Mouse (Mus musculus): ENCODE measurements around the gene Ggact. TPM values are rescaled to one million over a fixed set of nuclear protein-coding genes. Genes with fewer than 3 reads are reported as not detected.

Ggact gene
- polyA plus RNA-seq, 1 experiment from 2014 or later = 15.0 TPM

- Histone ChIP-seq H3K9me3 (replicated peaks; ENCODE audit: control insufficient read depth, low read length) (no peaks in the 10 kb centered on the region), H3K4me3 (ENCODE audit: low read depth, low read length) (no peak overlapping the region), H3K36me3 (ENCODE audit: control insufficient read depth, insufficient read depth, low read length) (no peaks in the 10 kb centered on the region), H3K4me1 (ENCODE audit: control insufficient read depth, insufficient read depth, low read length) (peaks cover 4% of the 10 kb centered on the region), H3K9ac (ENCODE audit: low read depth, low read length) (no peak overlapping the region), H3K27ac (ENCODE audit: low read depth, low read length) (no peak overlapping the region), H3K27me3 (ENCODE audit: control insufficient read depth, insufficient read depth, low read length) (0 out of 2 replicates have a peak, but pooled peaks cover 2% of the 10 kb centered on the region), H3K4me2 (no peak overlapping the region)
- WGBS (ENCODE audit: insufficient replicate concordance) = 36% methylated on average over 2 of the region's 2 CpGs
- ATAC-seq (replicated peaks; ENCODE audit: insufficient number of reproducible peaks, low FRiP score, low TSS enrichment) = no peak; the same call in 1 of the 2 replicates
Measured at GRCm38 (mm10) chr14:122881699-122882098, 31.9 kb downstream of the Ggact start.

GRCm38 (mm10) chr14:122880291-122880690, 33.3 kb downstream of the Ggact start:
- H3K4me1 ChIP-seq (ENCODE audit: control insufficient read depth, insufficient read depth, low read length) = peaks cover 9% of the 10 kb centered on the region
- no peak overlapping the region for H3K4me2 ChIP-seq
- no peak for ATAC-seq (replicated peaks; ENCODE audit: insufficient number of reproducible peaks, low FRiP score, low TSS enrichment)
- WGBS (ENCODE audit: insufficient replicate concordance) = 81% methylated on average over 7 of the region's 7 CpGs
- no peaks in the 10 kb centered on the region for H3K36me3 ChIP-seq (ENCODE audit: control insufficient read depth, insufficient read depth, low read length)
- H3K4me3 ChIP-seq (ENCODE audit: low read depth, low read length) = no peak overlapping the region
- H3K9ac ChIP-seq (ENCODE audit: low read depth, low read length) = no peak overlapping the region
- H3K9me3 ChIP-seq (replicated peaks; ENCODE audit: control insufficient read depth, low read length) = no peaks in the 10 kb centered on the region
- H3K27ac ChIP-seq (ENCODE audit: low read depth, low read length) = no peak overlapping the region
- H3K27me3 ChIP-seq (ENCODE audit: control insufficient read depth, insufficient read depth, low read length) = no peaks in the 10 kb centered on the region

GRCm38 (mm10) chr14:122877787-122878186, 35.8 kb downstream of the Ggact start:
- no peak overlapping the region for H3K4me2 ChIP-seq
- H3K4me1 ChIP-seq (ENCODE audit: control insufficient read depth, insufficient read depth, low read length) = peaks cover 16% of the 10 kb centered on the region
- H3K27me3 ChIP-seq (ENCODE audit: control insufficient read depth, insufficient read depth, low read length) = no peaks in the 10 kb centered on the region
- no peak for ATAC-seq (replicated peaks; ENCODE audit: insufficient number of reproducible peaks, low FRiP score, low TSS enrichment)
- H3K27ac ChIP-seq (ENCODE audit: low read depth, low read length) = no peak overlapping the region
- no peak overlapping the region for H3K9ac ChIP-seq (ENCODE audit: low read depth, low read length)
- no peak overlapping the region for H3K4me3 ChIP-seq (ENCODE audit: low read depth, low read length)
- WGBS (ENCODE audit: insufficient replicate concordance) = 72% methylated on average over 3 of the region's 3 CpGs
- no peaks in the 10 kb centered on the region for H3K9me3 ChIP-seq (replicated peaks; ENCODE audit: control insufficient read depth, low read length)
- no peaks in the 10 kb centered on the region for H3K36me3 ChIP-seq (ENCODE audit: control insufficient read depth, insufficient read depth, low read length)

GRCm38 (mm10) chr14:122876723-122877122, 36.8 kb downstream of the Ggact start:
- WGBS (ENCODE audit: insufficient replicate concordance) = 65% methylated on average over 7 of the region's 7 CpGs
- Histone ChIP-seq H3K27ac (ENCODE audit: low read depth, low read length) (no peak overlapping the region), H3K4me2 (no peak overlapping the region), H3K4me1 (ENCODE audit: control insufficient read depth, insufficient read depth, low read length) (peaks cover 19% of the 10 kb centered on the region), H3K4me3 (ENCODE audit: low read depth, low read length) (no peak overlapping the region), H3K27me3 (ENCODE audit: control insufficient read depth, insufficient read depth, low read length) (no peaks in the 10 kb centered on the region), H3K36me3 (ENCODE audit: control insufficient read depth, insufficient read depth, low read length) (no peaks in the 10 kb centered on the region), H3K9ac (ENCODE audit: low read depth, low read length) (no peak overlapping the region), H3K9me3 (replicated peaks; ENCODE audit: control insufficient read depth, low read length) (no peaks in the 10 kb centered on the region)
- no peak for ATAC-seq (replicated peaks; ENCODE audit: insufficient number of reproducible peaks, low FRiP score, low TSS enrichment)

- peak; percentile 71; the same call in 1 of the 2 replicates for ATAC-seq (replicated peaks; ENCODE audit: insufficient number of reproducible peaks, low FRiP score, low TSS enrichment)
Measured at GRCm38 (mm10) chr14:122876163-122876562, 37.4 kb downstream of the Ggact start.

GRCm38 (mm10) chr14:122875636-122876035, 37.9 kb downstream of the Ggact start:
- Histone ChIP-seq H3K4me3 (ENCODE audit: low read depth, low read length) (no peak overlapping the region), H3K4me2 (no peak overlapping the region), H3K9ac (ENCODE audit: low read depth, low read length) (no peak overlapping the region), H3K36me3 (ENCODE audit: control insufficient read depth, insufficient read depth, low read length) (no peaks in the 10 kb centered on the region), H3K4me1 (ENCODE audit: control insufficient read depth, insufficient read depth, low read length) (peaks cover 18% of the 10 kb centered on the region), H3K9me3 (replicated peaks; ENCODE audit: control insufficient read depth, low read length) (no peaks in the 10 kb centered on the region), H3K27me3 (ENCODE audit: control insufficient read depth, insufficient read depth, low read length) (no peaks in the 10 kb centered on the region), H3K27ac (ENCODE audit: low read depth, low read length) (no peak overlapping the region)
- WGBS (ENCODE audit: insufficient replicate concordance) = 50% methylated on average over 6 of the region's 6 CpGs
- no peak for ATAC-seq (replicated peaks; ENCODE audit: insufficient number of reproducible peaks, low FRiP score, low TSS enrichment)

More at GRCm38 (mm10) chr14:122876163-122876562, 37.4 kb downstream of the Ggact start:
- no peaks in the 10 kb centered on the region for H3K9me3 ChIP-seq (replicated peaks; ENCODE audit: control insufficient read depth, low read length)
- no peaks in the 10 kb centered on the region for H3K27me3 ChIP-seq (ENCODE audit: control insufficient read depth, insufficient read depth, low read length)
- no peaks in the 10 kb centered on the region for H3K36me3 ChIP-seq (ENCODE audit: control insufficient read depth, insufficient read depth, low read length)
- H3K27ac ChIP-seq (ENCODE audit: low read depth, low read length) = no peak overlapping the region
- H3K4me1 ChIP-seq (ENCODE audit: control insufficient read depth, insufficient read depth, low read length) = peaks cover 18% of the 10 kb centered on the region
- no peak overlapping the region for H3K4me3 ChIP-seq (ENCODE audit: low read depth, low read length)
- no peak overlapping the region for H3K4me2 ChIP-seq
- no peak overlapping the region for H3K9ac ChIP-seq (ENCODE audit: low read depth, low read length)
- WGBS (ENCODE audit: insufficient replicate concordance) = 2% methylated on average over 6 of the region's 6 CpGs

- peaks cover 18% of the 10 kb centered on the region for H3K4me1 ChIP-seq (ENCODE audit: control insufficient read depth, insufficient read depth, low read length)
- no peaks in the 10 kb centered on the region for H3K9me3 ChIP-seq (replicated peaks; ENCODE audit: control insufficient read depth, low read length)
- 74% methylated on average over 8 of the region's 8 CpGs for WGBS (ENCODE audit: insufficient replicate concordance)
- no peaks in the 10 kb centered on the region for H3K27me3 ChIP-seq (ENCODE audit: control insufficient read depth, insufficient read depth, low read length)
- ATAC-seq (replicated peaks; ENCODE audit: insufficient number of reproducible peaks, low FRiP score, low TSS enrichment) = no peak
- H3K4me3 ChIP-seq (ENCODE audit: low read depth, low read length) = no peak overlapping the region
- no peak overlapping the region for H3K9ac ChIP-seq (ENCODE audit: low read depth, low read length)
- H3K27ac ChIP-seq (ENCODE audit: low read depth, low read length) = no peak overlapping the region
- H3K36me3 ChIP-seq (ENCODE audit: control insufficient read depth, insufficient read depth, low read length) = no peaks in the 10 kb centered on the region
- H3K4me2 ChIP-seq = no peak overlapping the region
Measured at GRCm38 (mm10) chr14:122875056-122875455, 38.5 kb downstream of the Ggact start.

- no peaks in the 10 kb centered on the region for H3K27me3 ChIP-seq (ENCODE audit: control insufficient read depth, insufficient read depth, low read length)
- no peak overlapping the region for H3K27ac ChIP-seq (ENCODE audit: low read depth, low read length)
- peaks cover 20% of the 10 kb centered on the region for H3K4me1 ChIP-seq (ENCODE audit: control insufficient read depth, insufficient read depth, low read length)
- no peaks in the 10 kb centered on the region for H3K9me3 ChIP-seq (replicated peaks; ENCODE audit: control insufficient read depth, low read length)
- no peak overlapping the region for H3K4me3 ChIP-seq (ENCODE audit: low read depth, low read length)
- no peak overlapping the region for H3K4me2 ChIP-seq
- WGBS (ENCODE audit: insufficient replicate concordance) = 81% methylated on average over 6 of the region's 6 CpGs
- H3K9ac ChIP-seq (ENCODE audit: low read depth, low read length) = no peak overlapping the region
- H3K36me3 ChIP-seq (ENCODE audit: control insufficient read depth, insufficient read depth, low read length) = no peaks in the 10 kb centered on the region
- no peak for ATAC-seq (replicated peaks; ENCODE audit: insufficient number of reproducible peaks, low FRiP score, low TSS enrichment)
Measured at GRCm38 (mm10) chr14:122872612-122873011, 40.9 kb downstream of the Ggact start.

GRCm38 (mm10) chr14:122871841-122872580, 41.5 kb downstream of the Ggact start:
- no peak for ATAC-seq (replicated peaks; ENCODE audit: insufficient number of reproducible peaks, low FRiP score, low TSS enrichment)
- WGBS (ENCODE audit: insufficient replicate concordance) = 52% methylated on average over 4 of the region's 4 CpGs

More at GRCm38 (mm10) chr14:122871841-122872580, 41.5 kb downstream of the Ggact start:
- Histone ChIP-seq H3K36me3 (ENCODE audit: control insufficient read depth, insufficient read depth, low read length) (no peaks in the 10 kb centered on the region), H3K9ac (ENCODE audit: low read depth, low read length) (no peak overlapping the region), H3K4me2 (no peak overlapping the region), H3K4me3 (ENCODE audit: low read depth, low read length) (no peak overlapping the region), H3K4me1 (ENCODE audit: control insufficient read depth, insufficient read depth, low read length) (peaks cover 22% of the 10 kb centered on the region), H3K27ac (ENCODE audit: low read depth, low read length) (no peak overlapping the region), H3K27me3 (ENCODE audit: control insufficient read depth, insufficient read depth, low read length) (no peaks in the 10 kb centered on the region), H3K9me3 (replicated peaks; ENCODE audit: control insufficient read depth, low read length) (no peaks in the 10 kb centered on the region)
